Mouse (Mus musculus): ENCODE measurements around the gene Pcsk2. TPM values are rescaled to one million over a fixed set of nuclear protein-coding genes. Genes with fewer than 3 reads are reported as not detected.

The Pcsk2 gene
- not detected for total RNA-seq (2021)

GRCm38 (mm10) chr2:143545758-143546246 lies at the start of gene Pcsk2:
Gene Pcsk2, plus strand, starts transcription at chr2:143546156.
- no peak for DNase-seq (ENCODE audit: low spot score)
- intact Hi-C loops (cut with DNase I): no loop called here

- intact Hi-C loops (cut with DNase I): no loop called here
- DNase-seq (ENCODE audit: low spot score): no peak
These were observed 45.1 kb upstream of the Pcsk2 start for GRCm38 (mm10) chr2:143500845-143501244.

GRCm38 (mm10) chr2:143501760-143502159 lies 44.2 kb upstream of the Pcsk2 start:
- DNase-seq (ENCODE audit: low spot score): no peak

GRCm38 (mm10) chr2:143502203-143502602 lies 43.8 kb upstream of the Pcsk2 start:
- intact Hi-C loops (cut with DNase I): no loop called here
- no peak for DNase-seq (ENCODE audit: low spot score)

More at GRCm38 (mm10) chr2:143501760-143502159, 44.2 kb upstream of the Pcsk2 start:
- intact Hi-C loops (cut with DNase I): no loop called here

- DNase-seq (ENCODE audit: low spot score): no peak
- intact Hi-C loops (cut with DNase I): no loop called here
These were observed 9.5 kb upstream of the Pcsk2 start for GRCm38 (mm10) chr2:143536485-143536884.

- no peak for DNase-seq (ENCODE audit: low spot score)
- intact Hi-C loops (cut with DNase I): no loop called here
These were observed 631 bp upstream of the Pcsk2 start for GRCm38 (mm10) chr2:143545299-143545751.

GRCm38 (mm10) chr2:143546412-143547211 lies 656 bp downstream of the Pcsk2 start:
- no peak for DNase-seq (ENCODE audit: low spot score)
- intact Hi-C loops (cut with DNase I): no loop called here

GRCm38 (mm10) chr2:143547251-143548090 lies 1.5 kb downstream of the Pcsk2 start:
- intact Hi-C loops (cut with DNase I): no loop called here
- no peak for DNase-seq (ENCODE audit: low spot score)

- intact Hi-C loops (cut with DNase I): no loop called here
- DNase-seq (ENCODE audit: low spot score): no peak
These were observed 14.4 kb downstream of the Pcsk2 start for GRCm38 (mm10) chr2:143560384-143560783.

- intact Hi-C loops (cut with DNase I): no loop called here
- no peak for DNase-seq (ENCODE audit: low spot score)
These were observed 19.1 kb downstream of the Pcsk2 start for GRCm38 (mm10) chr2:143565062-143565461.

- no peak for DNase-seq (ENCODE audit: low spot score)
- intact Hi-C loops (cut with DNase I): no loop called here
These were observed 20.0 kb downstream of the Pcsk2 start for GRCm38 (mm10) chr2:143565961-143566360.

- intact Hi-C loops (cut with DNase I): no loop called here
- no peak for DNase-seq (ENCODE audit: low spot score)
These were observed 39.4 kb downstream of the Pcsk2 start for GRCm38 (mm10) chr2:143585341-143585740.

GRCm38 (mm10) chr2:143590398-143590797 lies 44.4 kb downstream of the Pcsk2 start:
- intact Hi-C loops (cut with DNase I): no loop called here

GRCm38 (mm10) chr2:143603071-143603470 lies 57.1 kb downstream of the Pcsk2 start:
- intact Hi-C loops (cut with DNase I): no loop called here
- DNase-seq (ENCODE audit: low spot score): no peak

More at GRCm38 (mm10) chr2:143590398-143590797, 44.4 kb downstream of the Pcsk2 start:
- DNase-seq (ENCODE audit: low spot score): no peak

GRCm38 (mm10) chr2:143603871-143604512 lies 58.0 kb downstream of the Pcsk2 start:
- intact Hi-C loops (cut with DNase I): no loop called here
- no peak for DNase-seq (ENCODE audit: low spot score)

- intact Hi-C loops (cut with DNase I): no loop called here
- no peak for DNase-seq (ENCODE audit: low spot score)
These were observed 64.7 kb downstream of the Pcsk2 start for GRCm38 (mm10) chr2:143610355-143611331.

- intact Hi-C loops (cut with DNase I): no loop called here
- no peak for DNase-seq (ENCODE audit: low spot score)
These were observed 67.5 kb downstream of the Pcsk2 start for GRCm38 (mm10) chr2:143613466-143613865.

- DNase-seq (ENCODE audit: low spot score): no peak
- intact Hi-C loops (cut with DNase I): no loop called here
These were observed 68.8 kb downstream of the Pcsk2 start for GRCm38 (mm10) chr2:143614775-143615174.

- DNase-seq (ENCODE audit: low spot score): no peak
- intact Hi-C loops (cut with DNase I): no loop called here
These were observed 75.0 kb downstream of the Pcsk2 start for GRCm38 (mm10) chr2:143620916-143621315.

All from heart, postnatal 25 days (tissue).